Mouse (Mus musculus): ENCODE results near the gene Gmpr.

- TF ChIP-seq POLR2A (IDR thresholded peaks at IDR 0.05; ENCODE audit: low read depth, low read length) (no peak), CTCF (IDR thresholded peaks at IDR 0.05; ENCODE audit: extremely low read depth, insufficient read depth, insufficient read length, insufficient replicate concordance) (no peak)
Measured at GRCm38 (mm10) chr13:45483215-45483614, 24.0 kb upstream of the Gmpr start.
